Mouse (Mus musculus) left cerebral cortex, adult 18-20 months (tissue): ENCODE measurements around the gene Gstm2. TPM values are rescaled to one million over a fixed set of nuclear protein-coding genes. Genes with fewer than 3 reads are reported as not detected.
"Not testable (repeated sequence)": the region's sequence is repeated elsewhere in the genome, so short reads cannot be mapped to it uniquely, and the experiment has no call there.

Experiments used
- DNase-seq, 2 experiments: peaks; one replicate each; pipeline ENCODE4 v3.0.0; 2021 to 2022; ENCODE audit warnings: low spot score in 2 of 2, mixed read lengths in 1 of 2
- long read RNA-seq, 2 experiments: library from polyadenylated mRNA; stranded (forward); transcript quantifications; one replicate each; pipeline ENCODE4 v2.0.0; 2021
- total RNA-seq, 2 experiments: library from RNA; stranded (reverse); gene quantifications; 2 replicates each; pipeline ENCODE4 v1.2.3; 2021

The Gstm2 gene
- 1 to 10 TPM; 5.0 to 5.7 TPM for total RNA-seq
- long read RNA-seq, experiment 1, transcript Gstm2-201 (8 exons, 1,064 nt), result major isoform, 5 of 6 reads
- long read RNA-seq, experiment 1, partial matches to known transcripts, result 0 of 6 reads
- long read RNA-seq, experiment 1, other reads (novel, unspliced or antisense), result 1 of 6 reads
- long read RNA-seq, experiment 2, partial matches to known transcripts, result 0 of 3 reads
- long read RNA-seq, experiment 2, other reads (novel, unspliced or antisense), result 1 of 3 reads

- no peak for DNase-seq
Observed at GRCm38 (mm10) chr3:107986041-107986562, at the start of gene Gstm2. TSS of gene Gstm2 (minus strand) at chr3:107986453.

- no peak for DNase-seq
Observed at GRCm38 (mm10) chr3:108033156-108033555, 46.9 kb upstream of the Gstm2 start.

- no peak for DNase-seq
Observed at GRCm38 (mm10) chr3:108032113-108032512, 45.9 kb upstream of the Gstm2 start.

GRCm38 (mm10) chr3:108028641-108029365, 42.5 kb upstream of the Gstm2 start:
- DNase-seq, result no peak

DNA sequence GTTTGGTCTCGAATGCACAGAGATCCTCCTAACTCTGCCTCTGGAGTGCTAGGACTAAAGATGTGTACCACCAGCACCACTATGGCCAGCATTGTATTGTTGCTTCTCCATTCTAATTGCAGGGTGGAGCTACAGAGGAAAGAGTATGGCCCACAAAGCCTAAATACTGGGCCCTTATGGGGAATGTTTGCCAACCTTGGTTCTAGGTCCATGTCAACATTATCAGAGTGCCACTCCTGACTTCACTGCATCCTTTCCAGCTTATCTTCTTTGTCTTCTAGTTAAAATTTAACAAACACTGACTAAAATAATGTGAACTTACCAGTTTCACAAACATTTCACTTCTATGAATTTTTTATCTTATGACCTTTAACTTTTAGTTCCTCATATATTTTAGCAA, 40.3 kb upstream of the Gstm2 start:
- DNase-seq, result no peak

GRCm38 (mm10) chr3:108026049-108026448, 39.8 kb upstream of the Gstm2 start:
- DNase-seq, result no peak

- no peak for DNase-seq
Observed at GRCm38 (mm10) chr3:108025318-108025717, 39.1 kb upstream of the Gstm2 start.

GRCm38 (mm10) chr3:108022650-108023049, 36.4 kb upstream of the Gstm2 start:
- no peak for DNase-seq

DNA sequence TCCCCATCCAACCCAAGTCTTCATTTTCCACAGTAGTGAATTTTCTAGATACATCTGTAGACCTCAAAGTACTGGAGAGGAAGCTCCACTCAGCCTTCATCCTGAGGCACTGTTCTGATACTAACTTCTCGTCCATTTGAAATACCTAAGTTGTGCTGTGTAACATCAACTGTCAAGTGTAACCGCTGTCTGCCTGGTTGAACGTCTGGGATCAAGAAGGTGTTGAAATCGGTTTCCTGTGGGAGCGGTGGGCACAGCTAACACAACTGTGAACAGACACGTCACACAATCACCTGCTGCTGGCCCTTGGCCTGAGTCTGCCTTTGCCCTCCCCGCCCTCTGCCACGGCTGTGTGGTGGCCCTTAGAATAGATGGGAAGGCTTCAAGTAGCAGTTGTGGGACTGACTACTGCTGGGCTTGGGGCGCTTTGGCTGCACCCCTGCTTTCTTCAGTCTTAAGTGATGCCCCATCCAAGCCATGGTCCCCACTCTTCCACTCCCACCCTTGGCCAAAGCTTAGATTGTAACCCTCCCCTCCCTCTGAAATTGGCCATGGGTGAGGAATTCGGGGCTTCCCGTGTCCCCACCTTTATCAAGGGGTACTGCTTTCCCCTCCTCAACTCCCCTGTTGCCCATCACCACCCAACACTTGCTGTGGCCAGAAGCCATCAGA, 34.2 kb upstream of the Gstm2 start:
- DNase-seq, result not testable (repeated sequence)

DNA sequence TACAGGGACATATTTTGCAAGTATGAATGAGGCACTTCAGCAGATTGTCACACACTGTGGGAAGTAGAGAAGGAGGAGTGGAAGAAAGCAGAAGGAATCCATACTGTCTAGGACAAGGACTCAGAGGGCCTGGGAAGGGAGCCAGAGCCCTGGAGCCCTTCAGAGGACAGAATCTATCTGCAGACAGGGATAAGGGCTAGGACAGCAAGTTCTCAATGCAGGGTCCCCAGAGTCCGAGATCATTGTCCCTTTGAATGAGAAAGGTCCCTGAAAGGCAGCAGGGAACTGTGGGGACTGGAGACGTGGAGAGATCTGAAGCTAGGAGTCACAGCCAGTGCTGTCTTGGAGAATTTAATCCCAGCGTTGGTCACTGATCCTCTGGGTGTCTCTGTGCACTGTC, 33.0 kb upstream of the Gstm2 start:
- not testable (repeated sequence) for DNase-seq

DNA sequence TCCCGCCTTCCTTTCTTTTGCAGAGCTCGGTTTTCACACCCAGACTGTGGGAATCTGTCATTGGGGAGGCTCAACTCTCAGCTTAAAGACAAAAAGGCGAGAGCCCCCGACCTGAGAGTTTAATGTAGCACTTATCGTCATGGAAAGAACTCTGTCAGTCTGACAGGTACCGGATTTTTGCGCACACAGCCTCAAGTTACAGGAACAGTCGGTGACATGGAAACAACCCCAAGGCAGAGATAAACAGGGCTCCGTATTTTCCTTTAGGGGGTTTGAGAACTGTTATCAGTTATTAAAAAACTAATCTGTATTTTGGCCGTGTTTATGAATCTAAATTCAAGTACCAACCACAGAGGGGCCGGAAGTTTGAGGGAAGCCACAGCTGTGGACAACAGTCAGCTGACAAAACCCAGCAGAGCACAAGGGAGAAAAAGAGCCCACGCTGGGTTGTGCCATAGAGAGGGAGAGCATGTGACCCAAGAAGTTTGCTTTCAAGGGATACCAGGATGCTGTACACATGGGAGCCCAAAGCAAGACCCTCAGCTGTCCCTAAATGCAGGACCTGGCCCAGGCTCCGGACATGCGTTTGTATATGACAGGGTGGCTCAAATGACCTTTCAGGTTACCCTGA, 32.1 kb upstream of the Gstm2 start:
- DNase-seq, result no peak

- peak; percentile 96 for DNase-seq
Observed at GRCm38 (mm10) chr3:108017473-108018189, 31.4 kb upstream of the Gstm2 start, which contains the start of gene Gstm1. TSS of gene Gstm1 (minus strand) at chr3:108017973.

DNA sequence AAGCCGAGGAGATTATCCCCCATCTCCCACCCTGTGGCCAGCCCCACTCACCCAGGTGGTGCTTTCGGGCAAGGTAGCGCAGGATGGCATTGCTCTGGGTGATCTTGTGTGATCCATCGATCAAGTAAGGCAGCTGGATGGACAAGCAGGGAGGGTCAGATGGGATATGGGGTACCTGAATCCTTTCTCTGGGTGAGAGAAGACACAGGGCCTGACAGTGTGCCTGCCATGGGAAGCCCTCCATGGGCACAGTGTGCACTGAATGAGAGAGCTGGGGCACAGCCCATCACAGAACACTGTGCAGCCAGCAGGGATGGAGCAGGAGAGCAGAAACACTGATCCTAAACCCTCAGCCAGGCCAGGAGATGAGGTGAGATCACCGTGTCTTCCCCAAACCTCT, 30.2 kb upstream of the Gstm2 start:
- not testable (repeated sequence) for DNase-seq

DNA sequence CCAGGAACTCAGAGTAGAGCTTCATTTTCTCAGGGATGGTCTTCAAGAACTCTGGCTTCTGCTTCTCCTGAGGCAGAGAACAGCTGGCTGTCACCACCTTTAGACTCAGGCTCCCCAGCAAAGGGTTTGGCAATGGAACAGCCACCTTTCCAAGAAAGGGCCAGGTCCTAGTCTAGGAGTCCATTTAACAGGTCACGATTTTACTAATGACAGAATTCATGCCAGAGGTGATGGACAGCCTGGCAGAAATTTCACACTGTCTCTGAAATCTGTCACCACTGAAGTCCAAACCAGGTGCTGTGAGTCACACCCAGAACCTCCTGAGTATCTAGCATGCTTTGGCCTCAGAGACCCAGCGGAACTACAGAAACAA, 28.7 kb upstream of the Gstm2 start:
- DNase-seq, result no peak

- no peak for DNase-seq
Observed at GRCm38 (mm10) chr3:108014098-108014973, 28.1 kb upstream of the Gstm2 start.

- DNase-seq, result peak; percentile 67 to 81
Observed at GRCm38 (mm10) chr3:108013331-108013871, 27.1 kb upstream of the Gstm2 start.

DNA sequence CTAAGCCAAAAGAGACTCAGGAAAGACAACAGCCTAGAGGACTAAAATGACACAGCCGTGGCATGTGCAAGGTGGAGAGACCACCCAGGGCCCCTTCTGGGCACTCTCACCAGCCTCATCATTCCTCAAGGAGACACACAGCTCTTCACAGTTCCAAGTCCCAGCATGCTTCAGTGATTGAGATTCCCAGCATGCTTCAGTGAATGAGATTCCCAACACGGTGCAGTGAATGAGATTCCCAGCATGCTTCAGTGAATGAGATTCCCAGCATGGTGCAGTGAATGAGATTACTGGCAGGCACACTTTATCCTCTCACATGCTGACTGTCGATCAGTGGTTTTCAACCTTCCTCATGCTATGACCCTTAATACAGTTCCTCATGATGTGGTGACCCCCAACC, 25.3 kb upstream of the Gstm2 start:
- DNase-seq, result no peak

DNA sequence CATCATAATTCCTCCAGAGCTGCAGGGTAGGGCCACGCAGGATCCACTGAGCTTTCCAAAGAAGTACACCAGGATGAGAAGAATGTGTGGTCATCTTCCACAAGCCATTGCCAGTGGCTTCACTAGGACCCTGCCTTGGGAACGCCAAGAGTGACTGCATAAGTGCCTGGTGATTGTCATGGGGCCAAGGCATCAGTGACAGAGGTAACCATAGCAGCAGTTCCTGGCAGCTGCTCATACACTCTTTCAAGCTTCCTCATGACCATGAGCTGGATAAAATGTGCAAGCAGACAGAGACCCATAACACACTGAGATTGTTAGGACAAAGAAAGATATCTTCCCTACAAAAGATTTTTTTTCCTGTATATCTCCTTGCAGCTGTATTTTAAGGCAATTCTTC, 24.0 kb upstream of the Gstm2 start:
- DNase-seq, result no peak

- DNase-seq, result no peak
Observed at GRCm38 (mm10) chr3:108002021-108002420, 15.8 kb upstream of the Gstm2 start.

DNA sequence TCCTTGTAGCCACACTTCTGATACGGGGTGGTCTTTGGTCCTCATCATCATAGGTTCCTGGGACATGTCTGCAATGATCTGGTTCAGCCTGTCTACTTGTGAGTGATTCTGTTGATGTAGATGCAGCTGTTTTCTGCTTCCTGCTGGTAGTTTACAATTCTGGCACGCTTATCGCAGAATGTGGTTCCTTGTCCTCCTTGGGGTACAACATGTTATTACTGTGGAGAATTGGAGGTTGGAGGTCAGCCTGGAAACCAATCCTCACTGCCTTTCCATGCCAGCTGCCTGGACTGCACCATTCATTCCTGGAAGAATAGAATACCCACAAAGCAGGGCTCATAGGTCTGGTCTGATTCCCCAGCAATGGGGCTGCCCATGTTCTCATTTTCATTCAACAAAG, 13.2 kb upstream of the Gstm2 start:
- DNase-seq, result no peak
